Mouse (Mus musculus) WW6 (cell line): ENCODE data around the gene Ppp1r32.

Source experiments
- DNase-seq: peaks from one replicate; pipeline ENCODE4 v3.0.0-alpha.2; 2013; ENCODE audit warnings: low read depth, low spot score

Gene Ppp1r32

GRCm38 (mm10) chr19:10458096-10458495 is 24.6 kb downstream of the Ppp1r32 start:
- no peak for DNase-seq

- peak; percentile 82 for DNase-seq
Observed at GRCm38 (mm10) chr19:10457484-10457800, 25.3 kb downstream of the Ppp1r32 start.

- peak; percentile 65 for DNase-seq
Observed at GRCm38 (mm10) chr19:10456752-10457483, 25.8 kb downstream of the Ppp1r32 start, which contains the start of gene Lrrc10b. TSS of gene Lrrc10b (minus strand) at chr19:10457473.

- DNase-seq = no peak
Observed at GRCm38 (mm10) chr19:10455437-10455806, 27.3 kb downstream of the Ppp1r32 start.

GRCm38 (mm10) chr19:10454718-10455436 is 27.9 kb downstream of the Ppp1r32 start:
- DNase-seq = no peak

GRCm38 (mm10) chr19:10449708-10450107 is 33.0 kb downstream of the Ppp1r32 start:
- DNase-seq = peak; percentile 52

GRCm38 (mm10) chr19:10449190-10449589 is 33.5 kb downstream of the Ppp1r32 start:
- no peak for DNase-seq

- no peak for DNase-seq
Observed at GRCm38 (mm10) chr19:10448275-10448674, 34.5 kb downstream of the Ppp1r32 start.

GRCm38 (mm10) chr19:10444685-10445369 is 37.9 kb downstream of the Ppp1r32 start:
- no peak for DNase-seq

GRCm38 (mm10) chr19:10437521-10437920 is 45.2 kb downstream of the Ppp1r32 start:
- no peak for DNase-seq

GRCm38 (mm10) chr19:10436726-10437125 is 46.0 kb downstream of the Ppp1r32 start:
- DNase-seq = no peak

GRCm38 (mm10) chr19:10435908-10436307 is 46.8 kb downstream of the Ppp1r32 start:
- no peak for DNase-seq

GRCm38 (mm10) chr19:10434927-10435326 is 47.8 kb downstream of the Ppp1r32 start:
- DNase-seq = no peak

GRCm38 (mm10) chr19:10433879-10434540 is 48.7 kb downstream of the Ppp1r32 start:
- DNase-seq = no peak

- no peak for DNase-seq
Observed at GRCm38 (mm10) chr19:10433225-10433624, 49.5 kb downstream of the Ppp1r32 start.

GRCm38 (mm10) chr19:10431841-10432240 is 50.9 kb downstream of the Ppp1r32 start:
- DNase-seq = no peak

- DNase-seq = no peak
Observed at GRCm38 (mm10) chr19:10431410-10431809, 51.3 kb downstream of the Ppp1r32 start.

- no peak for DNase-seq
Observed at GRCm38 (mm10) chr19:10429371-10429770, 53.4 kb downstream of the Ppp1r32 start.

GRCm38 (mm10) chr19:10427431-10427830 is 55.3 kb downstream of the Ppp1r32 start:
- no peak for DNase-seq

GRCm38 (mm10) chr19:10426793-10427192 is 55.9 kb downstream of the Ppp1r32 start:
- no peak for DNase-seq

- no peak for DNase-seq
Observed at GRCm38 (mm10) chr19:10426312-10426711, 56.4 kb downstream of the Ppp1r32 start.
